Mouse (Mus musculus): Measurements from ENCODE around the gene Surf4.

DNA sequence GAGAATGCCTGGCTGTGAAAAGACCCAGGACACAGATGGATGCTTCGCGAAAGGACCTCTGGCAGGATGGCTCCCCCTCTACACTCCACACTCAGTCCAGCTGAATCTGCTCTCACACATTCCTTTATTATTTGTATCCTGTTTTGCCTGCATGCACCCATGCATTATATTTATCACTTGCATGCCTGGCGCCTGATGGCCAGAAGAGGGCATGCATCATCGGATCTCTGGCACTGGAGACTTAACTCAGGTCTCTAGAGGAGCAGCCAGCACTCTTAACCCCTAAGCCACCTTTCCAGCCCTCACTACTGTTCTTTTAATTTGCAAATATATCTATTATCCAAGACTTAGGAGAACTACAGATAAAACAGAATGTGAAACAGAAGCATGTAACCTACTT lies 27.0 kb upstream of the Surf4 start:
- TF ChIP-seq POLR2A (IDR thresholded peaks at IDR 0.05; ENCODE audit: borderline replicate concordance, extremely low read depth, insufficient read depth, insufficient read length, poor library complexity, severe bottlenecking) (no peak), CTCF (IDR thresholded peaks at IDR 0.05; ENCODE audit: borderline replicate concordance, extremely low read depth, insufficient read depth, insufficient read length) (peak; percentile 45; the same call in 1 of the 2 replicates)

Data from brain, embryonic 14.5 days (tissue).